8 mouse cellular contexts compared by ENCODE assay signal in the genomic region with DNA sequence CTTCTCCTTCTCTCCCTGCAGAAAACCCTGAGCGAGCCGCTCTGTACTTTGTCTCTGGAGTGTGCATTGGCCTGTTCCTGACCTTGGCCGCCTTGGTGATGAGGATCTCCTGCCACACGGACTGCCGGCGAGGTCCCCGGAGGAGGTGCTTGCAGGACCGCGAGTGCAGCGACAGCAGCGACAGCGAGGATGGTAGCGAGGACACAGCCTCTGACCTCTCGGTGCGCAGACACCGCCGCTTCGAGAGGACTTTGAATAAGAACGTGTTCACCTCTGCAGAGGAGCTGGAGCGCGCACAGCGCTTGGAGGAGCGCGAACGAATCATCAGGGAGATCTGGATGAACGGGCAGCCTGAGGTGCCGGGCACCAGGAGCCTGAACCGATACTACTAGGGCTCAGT. TPM values are rescaled to one million over a fixed set of nuclear protein-coding genes. Genes with fewer than 3 reads are reported as not detected.
A peak's percentile ranks its signal among the peaks of the same experiment; 100 is the strongest.
DNase-seq lines count a peak whose midpoint lies in the region; ATAC-seq and TF ChIP-seq lines count a peak whose summit lies in the region.

No protein-coding gene starts in this region.

- 17% methylated on average over 28 of the region's 28 CpGs for WGBS in lung, embryonic 14.5 days
- WGBS in hindbrain, embryonic 12.5 days = 2% methylated on average over 28 of the region's 28 CpGs
- 1% methylated on average over 28 of the region's 28 CpGs for WGBS in midbrain, embryonic 12.5 days

- no peaks in the 10 kb centered on the region for H3K4me1 ChIP-seq in lung, embryonic 14.5 days (ENCODE audit: insufficient read depth)
- peaks cover 5% of the 10 kb centered on the region; the same call in 1 of the 2 replicates for H3K4me1 ChIP-seq in hindbrain, embryonic 12.5 days
- H3K4me1 ChIP-seq in midbrain, embryonic 12.5 days = 0 out of 2 replicates have a peak, but pooled peaks cover 4% of the 10 kb centered on the region

- TF ChIP-seq CTCF in lung, embryonic 14.5 days (IDR thresholded peaks at IDR 0.05; ENCODE audit: low read depth) = no peak

- no peak overlapping the region for H3K27ac ChIP-seq in lung, embryonic 14.5 days (ENCODE audit: low read depth)
- no peak overlapping the region for H3K27ac ChIP-seq in hindbrain, embryonic 12.5 days
- no peak overlapping the region for H3K27ac ChIP-seq in midbrain, embryonic 12.5 days (replicated peaks)

- H3K9me3 ChIP-seq in lung, embryonic 14.5 days (ENCODE audit: low read depth, low read length) = no peaks in the 10 kb centered on the region
- no peaks in the 10 kb centered on the region for H3K9me3 ChIP-seq in hindbrain, embryonic 12.5 days (replicated peaks)
- no peaks in the 10 kb centered on the region for H3K9me3 ChIP-seq in midbrain, embryonic 12.5 days

- H3K4me2 ChIP-seq in lung, embryonic 14.5 days = peak overlapping the region; percentile 24; the same call in 1 of the 2 replicates
- H3K4me2 ChIP-seq in hindbrain, embryonic 12.5 days (replicated peaks) = peak overlapping the region; percentile 67
- peak overlapping the region; percentile 69 for H3K4me2 ChIP-seq in midbrain, embryonic 12.5 days (replicated peaks)

- peaks cover 17% of the 10 kb centered on the region for H3K36me3 ChIP-seq in lung, embryonic 14.5 days (ENCODE audit: insufficient read depth)
- H3K36me3 ChIP-seq in hindbrain, embryonic 12.5 days = no peaks in the 10 kb centered on the region
- no peaks in the 10 kb centered on the region for H3K36me3 ChIP-seq in midbrain, embryonic 12.5 days

- no peak overlapping the region for H3K9ac ChIP-seq in lung, embryonic 14.5 days
- H3K9ac ChIP-seq in hindbrain, embryonic 12.5 days = peak overlapping the region; percentile 44
- H3K9ac ChIP-seq in midbrain, embryonic 12.5 days (replicated peaks) = peak overlapping the region; percentile 15; the same call in 1 of the 2 replicates

- H3K27me3 ChIP-seq in lung, embryonic 14.5 days (ENCODE audit: insufficient read depth, low read length) = no peaks in the 10 kb centered on the region
- H3K27me3 ChIP-seq in hindbrain, embryonic 12.5 days = peaks cover 12% of the 10 kb centered on the region; the same call in 1 of the 2 replicates
- H3K27me3 ChIP-seq in midbrain, embryonic 12.5 days = peaks cover 27% of the 10 kb centered on the region

- DNase-seq in lung, embryonic 14.5 days = peak; percentile 22
- no peak for DNase-seq in lung, postnatal 36 days
- peak; percentile 68 for DNase-seq in embryo, embryonic 10 days (ENCODE audit: low spot score)
- DNase-seq in thymus, postnatal 0 days (ENCODE audit: low spot score) = no peak
- no peak for DNase-seq in thymus, postnatal 4 days

- no peak for ATAC-seq in lung, embryonic 14.5 days (ENCODE audit: insufficient read depth)
- ATAC-seq in hindbrain, embryonic 12.5 days (ENCODE audit: low FRiP score) = peak; percentile 22; the same call in 1 of the 2 replicates
- peak; percentile 49 for ATAC-seq in midbrain, embryonic 12.5 days (ENCODE audit: low FRiP score, low read depth)
- ATAC-seq in inflammation-experienced regulatory T-cells, adult 6 months = no peak

- no peak overlapping the region for H3K4me3 ChIP-seq in lung, embryonic 14.5 days (ENCODE audit: low read depth, low read length)
- H3K4me3 ChIP-seq in hindbrain, embryonic 12.5 days = peak overlapping the region; percentile 32
- peak overlapping the region; percentile 39 for H3K4me3 ChIP-seq in midbrain, embryonic 12.5 days

RNA-seq across cellular contexts. Expression of a gene that starts 50.9 kb away (rescaled TPM):
- 46.5 and 53.7 TPM in 2 replicates for polyA plus RNA-seq in lung, embryonic 14.5 days (2014; fragmentation: Nextera tagmentation; extraction: Ambion mirVana)
- polyA plus RNA-seq in hindbrain, embryonic 12.5 days (2016; fragmentation: Nextera tagmentation; extraction: Ambion mirVana) = 3.7 and 4.0 TPM in 2 replicates
- 1.0 and 2.6 TPM in 2 replicates for polyA plus RNA-seq in midbrain, embryonic 12.5 days (2016; fragmentation: Nextera tagmentation; extraction: Ambion mirVana)
- not detected for polyA plus RNA-seq in inflammation-experienced regulatory T-cells, adult 6 months (2017; shearing (Covaris generic))
- 2.9 and 3.0 TPM in 2 replicates for polyA plus RNA-seq in thymus, postnatal 0 days (2015; fragmentation: Nextera tagmentation; extraction: Ambion mirVana)

Comparison
In these comparisons a context has a peak if more than half of its experiments do, and no peak if none do; other contexts are left out.
1. DNase-seq: peak in lung, embryonic 14.5 days (single experiment) and embryo, embryonic 10 days (single experiment); none in lung, postnatal 36 days (single experiment), thymus, postnatal 0 days (single experiment) and thymus, postnatal 4 days (single experiment).
2. ATAC-seq: peak in hindbrain, embryonic 12.5 days (single experiment) and midbrain, embryonic 12.5 days (single experiment); none in lung, embryonic 14.5 days (single experiment) and inflammation-experienced regulatory T-cells, adult 6 months (single experiment).
3. Peak in every context shown above with its lines, with median percentiles within 50 percentile points of each other: H3K4me2 ChIP-seq.